Mouse (Mus musculus): ENCODE data around the gene Cyp21a1. TPM values are rescaled to one million over a fixed set of nuclear protein-coding genes. Genes with fewer than 3 reads are reported as not detected.
"Not testable (repeated sequence)": the region's sequence is repeated elsewhere in the genome, so short reads cannot be mapped to it uniquely, and the experiment has no call there.

Cyp21a1 gene
- polyA plus RNA-seq, 2 experiments = not detected

DNA sequence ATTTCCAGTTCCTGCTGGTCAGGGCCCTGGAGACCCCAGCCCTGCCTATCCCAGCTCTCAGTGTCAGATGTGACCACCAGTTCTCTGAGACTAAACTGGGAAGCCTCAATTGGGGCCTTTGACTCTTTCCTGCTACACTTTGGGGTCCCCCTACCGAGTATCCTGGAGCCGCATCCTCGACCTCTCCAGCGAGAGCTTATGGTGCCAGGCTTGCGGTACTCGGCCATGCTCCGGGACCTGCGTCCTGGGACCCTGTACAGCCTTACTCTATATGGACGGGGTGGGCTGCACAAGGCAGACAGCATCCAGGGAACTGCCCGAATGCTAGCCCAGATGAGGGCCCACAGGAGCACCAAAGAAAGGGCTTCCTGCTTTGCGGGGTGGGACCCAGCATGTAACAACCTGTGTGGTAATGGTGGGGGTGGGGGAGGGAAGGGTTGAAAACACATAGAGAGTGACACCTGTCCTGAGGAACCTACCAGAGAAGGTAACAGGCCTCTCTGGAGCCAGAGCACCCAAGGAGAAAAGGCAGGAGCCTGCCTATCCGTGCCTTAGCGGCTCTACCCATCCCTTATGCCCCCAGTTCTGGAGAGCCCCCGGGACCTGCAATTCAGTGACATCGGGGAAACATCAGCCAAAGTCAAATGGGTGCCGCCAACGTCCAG, 5.4 kb downstream of the Cyp21a1 start:
- ATAC-seq (ENCODE audit: insufficient read depth) = no peak
- Histone ChIP-seq H3K4me1 (replicated peaks; ENCODE audit: control insufficient read depth in 2 of 2, insufficient read depth in 2 of 2, low read length in 1 of 2) (no peaks in the 10 kb centered on the region), H3K9ac (replicated peaks) (no peak overlapping the region), H3K9me3 (ENCODE audit: control insufficient read depth, low read length) (no peaks in the 10 kb centered on the region), H3K27me3 (ENCODE audit: control insufficient read depth, insufficient read depth, low read length) (no peaks in the 10 kb centered on the region), H3K4me2 (ENCODE audit: low read depth) (no peak overlapping the region), H3K36me3 (replicated peaks; ENCODE audit: control insufficient read depth, insufficient read depth, low read depth) (no peaks in the 10 kb centered on the region), H3K27ac (no peak overlapping the region), H3K4me3 (ENCODE audit: insufficient read depth in 1 of 2, low read depth in 2 of 2, low read length in 2 of 2) (no peak overlapping the region)
- WGBS (ENCODE audit: insufficient replicate concordance) = 72% methylated on average over 14 of the region's 17 CpGs
- no peak for TF ChIP-seq CTCF (IDR thresholded peaks at IDR 0.05; ENCODE audit: low read depth)
- TF ChIP-seq EP300 (IDR thresholded peaks at IDR 0.05; ENCODE audit: low read depth) = no peak
- DNase-seq (ENCODE audit: low read depth in 3 of 3, low spot score in 3 of 3) = no peak

GRCm38 (mm10) chr17:34798071-34798470, 6.3 kb downstream of the Cyp21a1 start:
- not testable (repeated sequence) for H3K27ac ChIP-seq; H3K4me1 ChIP-seq (replicated peaks; ENCODE audit: control insufficient read depth in 2 of 2, insufficient read depth in 2 of 2, low read length in 1 of 2); H3K36me3 ChIP-seq (replicated peaks; ENCODE audit: control insufficient read depth, insufficient read depth, low read depth); ATAC-seq (ENCODE audit: insufficient read depth); H3K9me3 ChIP-seq (ENCODE audit: control insufficient read depth, low read length); DNase-seq (ENCODE audit: low read depth in 3 of 3, low spot score in 3 of 3); H3K27me3 ChIP-seq (ENCODE audit: control insufficient read depth, insufficient read depth, low read length); H3K9ac ChIP-seq (replicated peaks); H3K4me2 ChIP-seq (ENCODE audit: low read depth); H3K4me3 ChIP-seq (ENCODE audit: insufficient read depth in 1 of 2, low read depth in 2 of 2, low read length in 2 of 2)
- WGBS (ENCODE audit: insufficient replicate concordance) = 66% methylated on average over 6 of the region's 7 CpGs

DNA sequence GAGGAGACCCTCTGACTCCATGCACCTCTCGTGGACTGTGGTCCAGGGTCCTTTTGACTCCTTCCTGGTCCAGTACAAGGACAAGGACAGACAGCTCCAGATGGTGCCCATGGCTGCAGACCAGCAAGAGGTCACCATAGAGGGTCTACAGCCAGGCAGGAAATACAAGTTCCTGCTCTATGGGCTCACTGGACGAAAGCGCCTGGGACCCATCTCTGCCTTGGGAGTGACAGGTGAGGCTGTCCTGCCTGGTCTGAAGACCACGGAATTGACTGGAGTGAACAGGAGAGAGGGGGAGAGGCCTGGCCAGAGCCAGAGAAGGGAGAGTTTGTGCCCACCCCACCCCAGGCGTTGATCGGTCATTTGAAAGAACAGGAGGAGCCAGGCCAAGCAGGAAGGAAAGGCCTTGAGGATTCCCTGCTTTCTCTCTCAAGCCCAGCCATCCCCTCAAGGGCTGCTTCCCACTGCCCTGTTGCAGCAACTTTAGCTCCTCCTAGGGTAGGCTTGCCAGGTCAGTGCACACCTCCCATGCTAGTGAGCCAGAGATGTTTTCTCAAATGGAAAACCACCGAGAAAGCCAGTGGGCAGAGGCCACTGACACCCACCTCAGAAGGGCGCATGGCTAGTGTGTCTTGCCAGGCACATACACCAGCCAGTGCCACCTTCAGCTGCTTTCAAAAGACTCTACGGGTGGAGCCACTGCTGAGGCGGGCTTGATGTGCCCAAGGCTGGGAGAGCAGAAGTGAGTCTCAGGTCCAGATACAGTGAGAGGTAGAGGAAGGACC, 7.0 kb downstream of the Cyp21a1 start:
- H3K36me3 ChIP-seq (replicated peaks; ENCODE audit: control insufficient read depth, insufficient read depth, low read depth); H3K4me2 ChIP-seq (ENCODE audit: low read depth); H3K27me3 ChIP-seq (ENCODE audit: control insufficient read depth, insufficient read depth, low read length); H3K9ac ChIP-seq (replicated peaks); ATAC-seq (ENCODE audit: insufficient read depth); H3K4me1 ChIP-seq (replicated peaks; ENCODE audit: control insufficient read depth in 2 of 2, insufficient read depth in 2 of 2, low read length in 1 of 2); DNase-seq (ENCODE audit: low read depth in 3 of 3, low spot score in 3 of 3); H3K4me3 ChIP-seq (ENCODE audit: insufficient read depth in 1 of 2, low read depth in 2 of 2, low read length in 2 of 2); H3K9me3 ChIP-seq (ENCODE audit: control insufficient read depth, low read length); H3K27ac ChIP-seq: not testable (repeated sequence)
- 67% methylated on average over 10 of the region's 10 CpGs for WGBS (ENCODE audit: insufficient replicate concordance)

DNA sequence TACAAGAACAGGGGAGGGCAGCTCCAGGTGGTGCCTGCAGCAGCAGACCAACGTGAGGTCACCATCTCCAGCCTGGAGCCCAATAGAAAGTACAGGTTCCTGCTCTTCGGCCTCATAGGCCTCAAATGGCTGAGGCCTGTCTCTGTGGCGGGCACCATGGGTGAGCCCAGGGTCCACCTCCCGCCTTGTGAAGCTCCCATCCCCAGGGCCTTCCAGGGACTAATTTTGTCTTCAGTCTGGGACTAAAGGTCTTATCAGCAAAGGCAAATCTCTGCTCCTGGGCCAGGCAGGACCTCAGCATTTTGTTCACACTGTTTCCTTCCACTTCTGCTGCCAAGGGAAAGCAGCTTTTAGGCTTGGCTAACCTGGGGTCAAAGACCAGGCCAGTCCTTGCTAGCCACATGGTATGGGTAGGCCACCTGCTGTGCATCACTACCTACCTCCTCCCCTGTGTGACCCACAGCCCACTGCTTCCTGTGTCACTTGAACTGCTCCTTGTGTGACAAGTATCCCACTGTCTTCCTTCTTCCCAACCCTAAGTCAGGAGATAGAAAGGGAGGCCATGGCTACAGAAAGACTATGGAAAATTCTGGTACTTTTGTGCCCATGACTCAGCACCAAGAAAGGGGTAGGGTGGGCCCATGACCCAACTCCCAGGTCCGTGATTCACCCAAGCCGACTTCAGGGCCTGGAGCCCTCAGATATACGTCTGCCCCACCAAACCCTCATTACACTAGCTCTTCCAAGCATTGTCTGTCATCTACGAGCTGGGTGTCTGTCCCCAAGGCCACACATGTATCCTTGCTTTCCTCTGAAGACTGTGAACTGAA, 7.8 kb downstream of the Cyp21a1 start:
- Histone ChIP-seq H3K4me3 (ENCODE audit: insufficient read depth in 1 of 2, low read depth in 2 of 2, low read length in 2 of 2) (no peak overlapping the region), H3K9ac (replicated peaks) (no peak overlapping the region), H3K27me3 (ENCODE audit: control insufficient read depth, insufficient read depth, low read length) (no peaks in the 10 kb centered on the region), H3K4me2 (ENCODE audit: low read depth) (no peak overlapping the region), H3K27ac (no peak overlapping the region), H3K9me3 (ENCODE audit: control insufficient read depth, low read length) (no peaks in the 10 kb centered on the region), H3K4me1 (replicated peaks; ENCODE audit: control insufficient read depth in 2 of 2, insufficient read depth in 2 of 2, low read length in 1 of 2) (no peaks in the 10 kb centered on the region), H3K36me3 (replicated peaks; ENCODE audit: control insufficient read depth, insufficient read depth, low read depth) (no peaks in the 10 kb centered on the region)
- 54% methylated on average over 8 of the region's 8 CpGs for WGBS (ENCODE audit: insufficient replicate concordance)
- TF ChIP-seq EP300 (IDR thresholded peaks at IDR 0.05; ENCODE audit: low read depth) (no peak), CTCF (IDR thresholded peaks at IDR 0.05; ENCODE audit: low read depth) (no peak)
- no peak for DNase-seq (ENCODE audit: low read depth in 3 of 3, low spot score in 3 of 3)
- ATAC-seq (ENCODE audit: insufficient read depth) = no peak

GRCm38 (mm10) chr17:34795633-34796032, 8.7 kb downstream of the Cyp21a1 start:
- H3K9ac ChIP-seq (replicated peaks) = no peak overlapping the region
- H3K9me3 ChIP-seq (ENCODE audit: control insufficient read depth, low read length) = no peaks in the 10 kb centered on the region
- no peak overlapping the region for H3K4me2 ChIP-seq (ENCODE audit: low read depth)
- no peak overlapping the region for H3K27ac ChIP-seq
- DNase-seq (ENCODE audit: low read depth in 3 of 3, low spot score in 3 of 3) (no peak), ATAC-seq (ENCODE audit: insufficient read depth) (no peak)
- no peaks in the 10 kb centered on the region for H3K36me3 ChIP-seq (replicated peaks; ENCODE audit: control insufficient read depth, insufficient read depth, low read depth)
- H3K27me3 ChIP-seq (ENCODE audit: control insufficient read depth, insufficient read depth, low read length) = no peaks in the 10 kb centered on the region
- no peaks in the 10 kb centered on the region for H3K4me1 ChIP-seq (replicated peaks; ENCODE audit: control insufficient read depth in 2 of 2, insufficient read depth in 2 of 2, low read length in 1 of 2)
- 58% methylated on average over 9 of the region's 9 CpGs for WGBS (ENCODE audit: insufficient replicate concordance)
- H3K4me3 ChIP-seq (ENCODE audit: insufficient read depth in 1 of 2, low read depth in 2 of 2, low read length in 2 of 2) = no peak overlapping the region
- peak; percentile 74 for TF ChIP-seq CTCF (IDR thresholded peaks at IDR 0.05; ENCODE audit: low read depth)
- TF ChIP-seq EP300 (IDR thresholded peaks at IDR 0.05; ENCODE audit: low read depth) = no peak

Measured in liver, embryonic 14.5 days (tissue).